ENCODE assay signal across 14 mouse cellular contexts in the genomic region with DNA sequence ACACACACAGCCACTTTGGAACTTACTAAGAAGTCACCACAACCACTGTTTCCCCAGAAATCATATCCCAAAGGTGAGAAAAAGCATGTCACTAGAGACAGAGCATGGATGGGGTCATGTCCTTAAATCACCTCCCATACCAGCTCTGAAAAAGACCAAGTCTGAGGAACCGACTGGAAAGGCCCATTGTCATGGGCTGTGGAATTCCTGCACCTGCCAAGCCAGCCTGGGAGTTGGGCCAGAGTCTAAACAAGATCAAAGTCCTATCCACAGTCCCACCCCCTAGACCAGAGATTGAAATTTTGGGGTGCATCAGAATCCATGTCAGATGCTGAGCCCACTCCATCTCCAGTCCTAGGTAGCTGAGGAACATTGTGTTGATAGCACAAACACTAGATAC.
"Had no signal": no experiment of that assay in that cellular context is flagged by ENCODE, and none has a peak within 500 bp of the region (broad histone marks: within the 10 kb centered on the region; RNA-seq: fewer than 3 reads in every experiment).

No protein-coding gene starts in this region.

- ATAC-seq: intestine, embryonic 16.5 days had no signal

- DNase-seq: layer of hippocampus, postnatal 36 days; left cerebral cortex, postnatal 4 days; lung, embryonic 14.5 days; lung, postnatal 10 days; lung, postnatal 4 days; midbrain, embryonic 14.5 days; spleen, adult 18-20 months; thymus, adult 18-20 months; thymus, postnatal 14 days had no signal

- H3K4me1 ChIP-seq: limb, embryonic 13.5 days; midbrain, embryonic 10.5 days; neural tube, embryonic 12.5 days had no signal

- H3K27ac ChIP-seq: limb, embryonic 13.5 days; neural tube, embryonic 12.5 days had no signal

- H3K9me3 ChIP-seq: limb, embryonic 13.5 days; midbrain, embryonic 10.5 days; neural tube, embryonic 12.5 days had no signal

- H3K4me3 ChIP-seq: limb, embryonic 13.5 days; midbrain, embryonic 10.5 days; neural tube, embryonic 12.5 days had no signal

- H3K4me2 ChIP-seq: limb, embryonic 13.5 days; liver, embryonic 11.5 days; lung, embryonic 14.5 days; neural tube, embryonic 12.5 days had no signal

- H3K27me3 ChIP-seq: limb, embryonic 13.5 days; neural tube, embryonic 12.5 days had no signal

- H3K36me3 ChIP-seq: limb, embryonic 13.5 days; midbrain, embryonic 10.5 days; neural tube, embryonic 12.5 days had no signal

- H3K9ac ChIP-seq: limb, embryonic 13.5 days; lung, embryonic 14.5 days; neural tube, embryonic 12.5 days had no signal
